Mouse (Mus musculus) splenic B cell, adult 2 months (primary cell): Measurements from ENCODE around the gene Klhl36.

Source experiments
- DNase-seq: peaks from one replicate; pipeline ENCODE4 v3.0.0-alpha.2; 2011; ENCODE audit warnings: low read depth, low spot score
- H3K27me3 ChIP-seq: 2 replicates; pipeline ENCODE4 v1.6.1; 2012; ENCODE audit warnings: mild to moderate bottlenecking, low read length, moderate library complexity, mixed read lengths; ENCODE audit not compliant: control insufficient read depth, poor library complexity, insufficient read depth, severe bottlenecking
- H3K36me3 ChIP-seq: 2 replicates; pipeline ENCODE4 v1.6.1; 2012; ENCODE audit warnings: mild to moderate bottlenecking, low read length, moderate library complexity, mixed read lengths; ENCODE audit not compliant: control insufficient read depth, poor library complexity, insufficient read depth, severe bottlenecking

Gene Klhl36

DNA sequence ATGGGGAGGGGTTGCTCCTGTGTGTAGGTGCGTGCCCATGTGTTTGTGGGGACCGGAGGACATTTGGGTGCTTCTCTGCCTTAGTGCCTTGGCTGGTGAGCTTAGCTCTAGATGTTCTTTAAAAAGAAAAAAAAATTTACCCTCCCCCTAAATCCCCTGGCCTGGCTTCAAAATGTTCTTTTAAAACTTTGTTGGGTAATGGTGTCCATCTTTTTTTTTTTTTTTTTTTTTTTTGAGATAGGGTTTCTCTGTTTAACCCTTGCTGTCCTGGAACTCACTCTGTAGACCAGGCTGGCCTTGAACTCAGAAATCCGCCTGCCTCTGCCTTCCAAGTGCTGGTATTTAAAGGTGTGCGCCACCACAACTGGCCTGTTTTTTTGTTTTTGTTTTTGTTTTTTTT is 53.2 kb downstream of the Klhl36 start:
- Histone ChIP-seq H3K36me3 (no peaks in the 10 kb centered on the region), H3K27me3 (no peaks in the 10 kb centered on the region; the same call in 1 of the 2 replicates)
- no peak for DNase-seq

DNA sequence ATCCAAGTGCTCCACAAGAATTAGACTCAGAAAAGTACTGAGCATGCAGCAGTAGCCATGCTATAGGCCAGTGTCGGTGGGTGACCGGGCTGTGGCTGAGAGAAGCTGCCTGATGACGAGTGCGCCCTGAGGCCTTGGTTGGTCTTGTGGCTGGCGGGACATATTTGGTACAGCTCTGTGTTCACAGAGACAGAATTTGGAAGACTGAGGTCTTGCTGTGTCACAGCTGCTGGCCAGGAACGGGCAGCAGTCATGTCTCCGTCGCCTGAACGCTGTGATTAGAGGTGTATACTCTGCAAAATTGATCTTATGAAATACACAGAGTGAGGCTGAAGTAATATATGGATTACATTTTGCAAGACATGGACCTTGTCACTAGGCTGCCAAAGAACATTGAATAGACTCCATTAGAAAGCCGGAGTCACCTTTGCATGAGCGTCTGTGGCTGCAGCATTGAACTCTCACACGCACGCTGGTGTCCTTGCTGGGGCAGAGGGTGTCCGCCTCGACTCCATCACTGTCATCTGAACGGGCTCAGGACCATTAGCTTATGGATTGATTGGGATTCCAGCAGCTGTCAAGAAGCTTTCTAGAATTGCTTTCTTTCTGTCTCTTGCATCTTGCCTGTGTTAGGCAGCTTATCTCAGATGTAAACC is 54.3 kb downstream of the Klhl36 start:
- DNase-seq, result no peak

DNA sequence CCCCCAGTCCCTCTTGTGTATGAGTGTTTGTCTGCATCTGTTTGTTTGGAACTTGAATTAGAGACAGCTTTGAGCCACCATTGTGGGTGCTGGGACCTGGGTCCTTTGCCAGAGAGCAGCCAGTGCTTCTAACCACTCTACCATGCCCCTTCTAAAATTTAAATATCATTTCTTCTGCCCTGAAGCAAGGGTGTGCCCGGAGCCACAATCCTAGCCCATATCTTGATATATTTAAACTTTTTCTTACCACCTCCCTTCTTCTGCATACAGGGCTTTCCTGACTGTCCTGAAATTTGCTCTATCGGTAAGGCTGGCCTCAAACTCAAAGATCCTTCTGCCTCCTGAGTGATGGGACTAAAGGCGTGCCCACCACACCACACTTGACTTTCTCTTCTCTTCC is 55.3 kb downstream of the Klhl36 start:
- Histone ChIP-seq H3K27me3 (no peaks in the 10 kb centered on the region), H3K36me3 (no peaks in the 10 kb centered on the region)
- no peak for DNase-seq

More for the DNA sequence above, 54.3 kb downstream of the Klhl36 start:
- H3K36me3 ChIP-seq, result no peaks in the 10 kb centered on the region
- no peaks in the 10 kb centered on the region for H3K27me3 ChIP-seq

DNA sequence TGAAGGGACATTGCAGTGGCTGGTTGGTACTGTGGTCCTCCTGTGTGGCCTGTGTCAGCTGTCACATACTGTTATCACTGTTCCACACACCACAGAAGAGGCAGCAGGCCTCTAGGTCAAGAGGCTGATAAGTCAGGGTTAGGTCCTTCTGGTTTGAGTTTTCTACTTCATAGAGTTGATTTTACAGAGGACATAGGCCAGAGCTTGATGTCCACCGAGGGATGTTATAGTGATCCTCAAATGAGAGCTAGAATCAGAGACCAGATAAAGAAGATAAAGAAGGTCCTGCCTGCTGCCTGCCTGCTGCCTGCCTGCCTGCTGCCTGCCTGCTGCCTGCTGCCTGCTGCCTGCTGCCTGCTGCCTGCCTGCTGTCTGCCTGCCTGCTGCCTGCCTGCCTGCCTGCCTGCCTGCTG is 56.1 kb downstream of the Klhl36 start:
- H3K27me3 ChIP-seq, result no peaks in the 10 kb centered on the region
- H3K36me3 ChIP-seq, result no peaks in the 10 kb centered on the region
- DNase-seq, result no peak

DNA sequence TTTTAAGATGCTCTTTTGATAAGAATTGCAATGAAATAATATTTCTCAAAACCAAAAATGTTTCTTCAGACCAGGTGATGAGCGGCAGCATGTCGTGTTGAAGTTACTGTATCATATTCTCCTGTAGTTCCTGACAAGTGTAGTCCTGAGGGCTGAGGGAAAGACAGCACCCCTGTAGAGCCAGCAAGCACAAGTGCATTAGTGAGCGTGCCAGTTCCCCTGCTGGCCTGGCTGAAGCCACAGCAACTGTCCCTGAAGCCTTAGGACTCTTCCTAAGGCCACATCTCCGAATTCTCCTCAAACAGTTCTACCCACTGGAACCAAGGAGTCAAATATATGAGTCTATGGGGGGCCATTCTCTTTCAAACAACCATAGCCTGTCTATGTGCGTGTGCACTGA is 61.2 kb downstream of the Klhl36 start:
- DNase-seq, result no peak
- Histone ChIP-seq H3K36me3 (no peaks in the 10 kb centered on the region), H3K27me3 (no peaks in the 10 kb centered on the region)

DNA sequence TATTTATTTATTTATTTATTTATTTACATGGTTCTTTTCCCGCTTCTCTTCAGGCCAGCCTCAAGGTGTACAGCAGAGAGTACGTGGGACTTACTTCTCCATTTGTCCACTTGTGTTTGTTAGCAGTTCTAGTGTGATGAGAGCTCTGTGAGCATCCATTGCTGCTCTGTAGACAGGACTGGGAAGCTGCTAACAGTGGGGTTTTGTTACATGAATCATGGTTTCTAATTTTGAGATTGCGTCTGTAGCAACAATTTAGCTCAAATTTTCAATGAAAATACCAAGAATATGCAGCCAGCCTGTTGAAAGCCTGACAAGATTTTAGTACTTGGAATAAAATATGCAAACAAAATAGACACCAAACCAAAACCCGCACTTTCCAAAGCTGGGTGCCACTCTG is 63.4 kb downstream of the Klhl36 start:
- no peak for DNase-seq
- no peaks in the 10 kb centered on the region for H3K27me3 ChIP-seq
- no peaks in the 10 kb centered on the region for H3K36me3 ChIP-seq

DNA sequence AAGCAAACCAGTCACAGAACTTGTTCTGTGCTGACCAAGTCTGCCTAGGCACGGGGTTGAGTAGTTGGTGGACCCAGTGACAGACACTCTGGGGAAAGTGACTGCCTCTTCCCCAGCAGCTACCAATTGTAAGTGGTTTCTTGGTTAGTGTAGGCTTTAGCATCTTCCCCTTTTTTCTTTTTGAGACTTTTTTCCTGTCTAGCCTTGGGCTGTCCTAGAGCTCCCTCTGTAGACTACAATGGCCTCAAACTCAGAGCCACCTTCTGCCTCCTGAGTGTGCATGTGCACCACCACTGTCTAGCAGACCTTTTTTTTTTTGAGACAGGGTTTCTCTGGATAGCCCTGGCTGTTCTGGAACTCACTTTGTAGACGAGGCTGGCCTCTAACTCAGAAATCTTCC is 64.4 kb downstream of the Klhl36 start:
- H3K27me3 ChIP-seq, result no peaks in the 10 kb centered on the region

More for the DNA sequence above, 64.4 kb downstream of the Klhl36 start:
- peak; percentile 82 for DNase-seq
- H3K36me3 ChIP-seq, result no peaks in the 10 kb centered on the region
